Mouse (Mus musculus): ENCODE results near the gene Coil. TPM values are rescaled to one million over a fixed set of nuclear protein-coding genes. Genes with fewer than 3 reads are reported as not detected.
A peak's percentile ranks its signal among the peaks of the same experiment; 100 is the strongest.

The Coil gene
- polyA plus RNA-seq, 1 experiment from 2014 or later = 2.7 TPM

DNA sequence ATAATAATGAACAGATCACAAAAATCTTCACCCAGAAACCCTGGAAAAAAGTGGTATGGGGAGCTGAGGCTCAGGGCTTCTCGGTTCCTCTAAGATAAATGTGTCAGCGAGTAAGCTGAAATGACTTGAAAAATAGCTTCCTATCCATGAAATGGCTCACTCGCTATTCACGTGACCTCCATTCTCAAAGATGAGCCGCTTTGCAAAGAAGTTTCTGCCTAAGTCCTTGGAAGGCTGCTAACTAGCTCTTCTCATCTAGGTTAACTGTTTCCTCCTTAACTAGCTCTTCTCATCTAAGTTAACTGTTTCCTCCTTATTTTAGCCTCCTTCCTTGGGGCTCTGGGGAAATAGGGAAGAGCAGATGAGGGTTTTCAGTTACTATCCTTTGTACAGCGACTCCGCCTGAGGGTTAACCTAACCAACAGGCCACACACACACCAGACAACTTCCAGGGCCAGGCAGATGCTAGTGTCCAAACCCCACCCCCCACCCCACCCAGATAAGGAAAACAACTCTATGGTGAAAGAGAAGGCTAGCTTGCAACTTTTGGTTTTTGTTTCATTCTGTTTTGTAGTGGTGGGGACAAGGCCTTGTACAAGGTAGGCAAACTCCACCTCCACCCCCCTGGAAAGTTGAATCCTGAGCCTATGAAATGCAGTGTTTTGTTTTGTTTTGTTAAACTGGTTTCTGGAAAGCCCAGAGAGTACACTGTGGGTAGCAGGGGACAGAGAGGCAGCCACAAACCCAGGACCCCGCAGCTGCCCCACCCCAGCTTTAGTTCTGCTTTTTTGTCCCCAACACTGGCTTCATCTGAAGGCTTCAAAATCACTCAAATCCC lies 20.0 kb upstream of the Coil start:
- DNase-seq = no peak
- Histone ChIP-seq H3K27me3 (ENCODE audit: insufficient read depth, low read length) (no peaks in the 10 kb centered on the region), H3K9ac (replicated peaks) (no peak overlapping the region), H3K36me3 (replicated peaks; ENCODE audit: insufficient read depth, low read length) (peaks cover 13% of the 10 kb centered on the region), H3K4me1 (ENCODE audit: insufficient read depth) (peaks cover 12% of the 10 kb centered on the region; the same call in 1 of the 2 replicates), H3K9me3 (ENCODE audit: low read length) (no peaks in the 10 kb centered on the region), H3K4me3 (ENCODE audit: low read depth, low read length) (no peak overlapping the region), H3K4me2 (ENCODE audit: low read depth, low read length) (peak overlapping the region; percentile 14; the same call in 1 of the 2 replicates), H3K27ac (ENCODE audit: low read depth) (peak overlapping the region; percentile 62)
- no peak for ATAC-seq
- 52% methylated on average over 8 of the region's 8 CpGs for WGBS (ENCODE audit: insufficient replicate concordance)
- TF ChIP-seq EP300 (IDR thresholded peaks at IDR 0.05; ENCODE audit: low read depth) (no peak), CTCF (IDR thresholded peaks at IDR 0.05; ENCODE audit: low read depth) (no peak)

DNA sequence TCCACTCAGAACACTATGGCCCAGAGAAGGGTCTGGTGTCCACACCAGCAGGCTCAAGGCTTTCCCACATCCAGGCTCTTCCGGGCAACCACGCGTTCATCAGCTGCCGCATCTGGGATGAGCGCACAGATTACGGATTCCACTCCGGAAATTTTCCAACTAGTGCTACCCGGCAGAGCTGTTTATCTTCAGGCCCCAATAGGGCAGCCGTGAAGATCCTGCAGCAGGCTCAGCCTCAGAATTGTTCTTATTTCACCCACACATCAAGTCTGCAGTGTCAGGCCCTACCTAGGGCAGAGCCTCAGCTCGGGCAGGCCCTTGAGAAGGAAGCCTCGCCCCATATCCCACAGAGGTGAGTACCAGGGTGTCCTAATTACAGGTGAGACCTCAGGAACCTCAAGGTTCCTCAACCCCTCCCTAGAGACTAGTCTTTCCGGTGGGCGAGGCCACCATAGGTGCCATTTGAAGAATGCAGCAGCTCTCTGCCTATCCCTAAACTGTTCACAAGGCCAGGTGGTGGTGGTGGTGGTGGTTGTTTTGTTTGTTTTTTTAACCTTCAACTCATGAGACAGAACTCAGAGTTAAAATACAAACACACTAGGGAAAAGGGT lies 19.3 kb upstream of the Coil start:
- Histone ChIP-seq H3K4me3 (ENCODE audit: low read depth, low read length) (no peak overlapping the region), H3K27me3 (ENCODE audit: insufficient read depth, low read length) (no peaks in the 10 kb centered on the region), H3K9me3 (ENCODE audit: low read length) (no peaks in the 10 kb centered on the region), H3K36me3 (replicated peaks; ENCODE audit: insufficient read depth, low read length) (peaks cover 10% of the 10 kb centered on the region), H3K27ac (ENCODE audit: low read depth) (peak overlapping the region; percentile 62), H3K4me1 (ENCODE audit: insufficient read depth) (peaks cover 17% of the 10 kb centered on the region), H3K4me2 (ENCODE audit: low read depth, low read length) (0 out of 2 replicates have a peak overlapping the region, but pooled peaks have one; percentile 14), H3K9ac (replicated peaks) (no peak overlapping the region)
- no peak for DNase-seq
- no peak for ATAC-seq
- TF ChIP-seq CTCF (IDR thresholded peaks at IDR 0.05; ENCODE audit: low read depth) (no peak), EP300 (IDR thresholded peaks at IDR 0.05; ENCODE audit: low read depth) (no peak)
- WGBS (ENCODE audit: insufficient replicate concordance) = 82% methylated on average over 13 of the region's 13 CpGs

- no peak overlapping the region for H3K4me3 ChIP-seq (ENCODE audit: low read depth, low read length)
- 78% methylated on average over 2 of the region's 2 CpGs for WGBS (ENCODE audit: insufficient replicate concordance)
These were observed 18.5 kb upstream of the Coil start for GRCm38 (mm10) chr11:88951576-88951975.

DNA sequence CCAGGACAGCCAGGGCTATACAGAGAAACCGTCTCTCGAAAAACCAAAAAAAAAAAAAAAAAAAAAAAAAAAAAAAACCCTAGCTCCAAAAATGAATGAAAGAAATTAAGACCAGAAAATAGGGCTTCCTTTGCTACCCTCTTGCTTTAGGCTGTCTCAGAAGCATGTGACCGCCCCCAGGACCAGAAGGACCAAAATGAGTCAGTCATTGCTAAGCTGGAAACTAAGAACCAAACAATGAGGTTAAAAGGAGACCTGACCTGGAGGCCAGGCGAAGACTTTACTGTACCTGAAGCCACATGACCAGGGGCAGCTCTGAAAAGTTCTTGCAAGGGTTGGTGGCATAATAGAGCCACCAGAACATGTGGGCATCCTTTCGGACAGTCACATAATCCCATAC lies 17.9 kb upstream of the Coil start:
- WGBS (ENCODE audit: insufficient replicate concordance) = 80% methylated on average over 5 of the region's 5 CpGs
- Histone ChIP-seq H3K27me3 (ENCODE audit: insufficient read depth, low read length) (no peaks in the 10 kb centered on the region), H3K4me1 (ENCODE audit: insufficient read depth) (peaks cover 18% of the 10 kb centered on the region), H3K27ac (ENCODE audit: low read depth) (no peak overlapping the region), H3K9ac (replicated peaks) (no peak overlapping the region), H3K4me3 (ENCODE audit: low read depth, low read length) (no peak overlapping the region), H3K9me3 (ENCODE audit: low read length) (no peaks in the 10 kb centered on the region), H3K36me3 (replicated peaks; ENCODE audit: insufficient read depth, low read length) (peaks cover 5% of the 10 kb centered on the region), H3K4me2 (ENCODE audit: low read depth, low read length) (no peak overlapping the region)
- TF ChIP-seq EP300 (IDR thresholded peaks at IDR 0.05; ENCODE audit: low read depth) (no peak), CTCF (IDR thresholded peaks at IDR 0.05; ENCODE audit: low read depth) (no peak)
- ATAC-seq (no peak), DNase-seq (no peak)

More at GRCm38 (mm10) chr11:88951576-88951975, 18.5 kb upstream of the Coil start:
- no peak overlapping the region for H3K4me2 ChIP-seq (ENCODE audit: low read depth, low read length)
- H3K36me3 ChIP-seq (replicated peaks; ENCODE audit: insufficient read depth, low read length) = peaks cover 10% of the 10 kb centered on the region
- ATAC-seq = no peak
- H3K9me3 ChIP-seq (ENCODE audit: low read length) = no peaks in the 10 kb centered on the region
- no peak for TF ChIP-seq CTCF (IDR thresholded peaks at IDR 0.05; ENCODE audit: low read depth)
- peaks cover 18% of the 10 kb centered on the region for H3K4me1 ChIP-seq (ENCODE audit: insufficient read depth)
- DNase-seq = no peak
- no peaks in the 10 kb centered on the region for H3K27me3 ChIP-seq (ENCODE audit: insufficient read depth, low read length)
- H3K9ac ChIP-seq (replicated peaks) = no peak overlapping the region
- no peak overlapping the region for H3K27ac ChIP-seq (ENCODE audit: low read depth)

GRCm38 (mm10) chr11:88953582-88953981 lies 16.5 kb upstream of the Coil start:
- H3K4me1 ChIP-seq (ENCODE audit: insufficient read depth) = peaks cover 18% of the 10 kb centered on the region
- no peak overlapping the region for H3K4me3 ChIP-seq (ENCODE audit: low read depth, low read length)
- H3K27me3 ChIP-seq (ENCODE audit: insufficient read depth, low read length) = no peaks in the 10 kb centered on the region
- H3K36me3 ChIP-seq (replicated peaks; ENCODE audit: insufficient read depth, low read length) = peaks cover 5% of the 10 kb centered on the region
- no peak overlapping the region for H3K9ac ChIP-seq (replicated peaks)
- WGBS (ENCODE audit: insufficient replicate concordance) = 66% methylated on average over 3 of the region's 3 CpGs
- peak overlapping the region; percentile 27; the same call in 1 of the 2 replicates for H3K4me2 ChIP-seq (ENCODE audit: low read depth, low read length)
- TF ChIP-seq CTCF (IDR thresholded peaks at IDR 0.05; ENCODE audit: low read depth) = no peak
- peak; percentile 66 for TF ChIP-seq EP300 (IDR thresholded peaks at IDR 0.05; ENCODE audit: low read depth)
- H3K9me3 ChIP-seq (ENCODE audit: low read length) = no peaks in the 10 kb centered on the region
- DNase-seq = no peak
- no peak overlapping the region for H3K27ac ChIP-seq (ENCODE audit: low read depth)
- ATAC-seq = peak; percentile 32

- H3K27ac ChIP-seq (ENCODE audit: low read depth) = peak overlapping the region; percentile 59
- H3K9ac ChIP-seq (replicated peaks) = peak overlapping the region; percentile 36
- WGBS (ENCODE audit: insufficient replicate concordance) = under 1% methylated on average over 4 of the region's 4 CpGs
- DNase-seq (no peak), ATAC-seq (peak; percentile 76)
- peak overlapping the region; percentile 62 for H3K4me3 ChIP-seq (ENCODE audit: low read depth, low read length)
- peak overlapping the region; percentile 79 for H3K4me2 ChIP-seq (ENCODE audit: low read depth, low read length)
- no peaks in the 10 kb centered on the region for H3K9me3 ChIP-seq (ENCODE audit: low read length)
- no peak; the same call in 1 of the 2 replicates for TF ChIP-seq EP300 (IDR thresholded peaks at IDR 0.05; ENCODE audit: low read depth)
- TF ChIP-seq CTCF (IDR thresholded peaks at IDR 0.05; ENCODE audit: low read depth) = no peak
- H3K27me3 ChIP-seq (ENCODE audit: insufficient read depth, low read length) = no peaks in the 10 kb centered on the region
- peaks cover 17% of the 10 kb centered on the region for H3K4me1 ChIP-seq (ENCODE audit: insufficient read depth)
- peaks cover 5% of the 10 kb centered on the region for H3K36me3 ChIP-seq (replicated peaks; ENCODE audit: insufficient read depth, low read length)
These were observed 15.2 kb upstream of the Coil start for GRCm38 (mm10) chr11:88954803-88955202.
